Mouse (Mus musculus) lung, adult 2 months (tissue): Measurements from ENCODE around the gene Zfp428. TPM values are rescaled to one million over a fixed set of nuclear protein-coding genes. Genes with fewer than 3 reads are reported as not detected.
A peak's percentile ranks its signal among the peaks of the same experiment; 100 is the strongest.
"Not testable (repeated sequence)": the region's sequence is repeated elsewhere in the genome, so short reads cannot be mapped to it uniquely, and the experiment has no call there.

ENCODE experiments used
- DNase-seq: peaks from one replicate; pipeline ENCODE4 v3.0.0; 2022
- H3K4me1 ChIP-seq: fragments of 200-500 bp; 2 replicates; pipeline ENCODE4 v1.6.1; 2011; ENCODE audit warnings: low read length; ENCODE audit not compliant: control insufficient read depth, insufficient read depth
- H3K4me3 ChIP-seq: fragments of 200-500 bp; replicated peaks from 2 replicates; pipeline ENCODE3; 2011; ENCODE audit warnings: low read depth, mild to moderate bottlenecking, control low read depth, low read length; ENCODE audit errors: extremely low read depth
- CTCF ChIP-seq: fragments of 200-500 bp; IDR thresholded peaks from 2 replicates; pipeline ENCODE4 v1.5.1; 2011; ENCODE audit warnings: mild to moderate bottlenecking, low read length, control low read depth; ENCODE audit not compliant: insufficient read depth
- POLR2A ChIP-seq: fragments of 200-500 bp; IDR thresholded peaks from 2 replicates; pipeline ENCODE4 v1.6.1; 2011; ENCODE audit warnings: low read depth, mild to moderate bottlenecking, control low read depth, low read length, borderline replicate concordance; ENCODE audit errors: extremely low read depth
- WGBS: fragments of 180-500 bp; shearing (Covaris S2); methylation state at CpG from one replicate; pipeline ENCODE4 v1.1.7; 2018; 5-methylcytosine and 5-hydroxymethylcytosine counted together
- polyA plus RNA-seq: library from polyadenylated mRNA; depleted of rRNA; stranded (reverse); fragments of >200 nt; gene quantifications from 2 replicates; pipeline ENCODE4 v1.2.3, GENCODE M21; 2012

Gene Zfp428
- polyA plus RNA-seq, 1 experiment = 7.1 TPM

- peak; percentile 37 for TF ChIP-seq CTCF
- no peak for TF ChIP-seq POLR2A
- peak; percentile 19 for DNase-seq
- no peaks in the 10 kb centered on the region for H3K4me1 ChIP-seq
- 33% methylated on average over 7 of the region's 7 CpGs for WGBS
- no peak overlapping the region for H3K4me3 ChIP-seq
Measured at GRCm38 (mm10) chr7:24500929-24501328, 5.9 kb upstream of the Zfp428 start.

- DNase-seq = peak; percentile 16
- 45% methylated on average over 21 of the region's 21 CpGs for WGBS
- Histone ChIP-seq H3K4me3 (no peak overlapping the region), H3K4me1 (peaks cover 1% of the 10 kb centered on the region)
- TF ChIP-seq POLR2A (no peak), CTCF (peak; percentile 30; the same call in 1 of the 2 replicates)
Measured at GRCm38 (mm10) chr7:24501492-24501891, 5.3 kb upstream of the Zfp428 start.

GRCm38 (mm10) chr7:24504004-24504403, 2.8 kb upstream of the Zfp428 start:
- no peak overlapping the region for H3K4me3 ChIP-seq
- TF ChIP-seq CTCF = no peak
- no peak for TF ChIP-seq POLR2A
- DNase-seq = no peak
- H3K4me1 ChIP-seq = peaks cover 5% of the 10 kb centered on the region
- WGBS = 13% methylated on average over 10 of the region's 10 CpGs

GRCm38 (mm10) chr7:24504868-24505267, 1.9 kb upstream of the Zfp428 start:
- Histone ChIP-seq H3K4me1 (peaks cover 5% of the 10 kb centered on the region), H3K4me3 (no peak overlapping the region)
- DNase-seq = no peak
- TF ChIP-seq CTCF = no peak
- TF ChIP-seq POLR2A = no peak
- 40% methylated on average over 4 of the region's 4 CpGs for WGBS

- TF ChIP-seq POLR2A (no peak), CTCF (no peak)
- peaks cover 5% of the 10 kb centered on the region for H3K4me1 ChIP-seq
- no peak for DNase-seq
- no peak overlapping the region for H3K4me3 ChIP-seq
- WGBS = 58% methylated on average over 15 of the region's 15 CpGs
Measured at GRCm38 (mm10) chr7:24505447-24506064, 1.2 kb upstream of the Zfp428 start.

- WGBS = 26% methylated on average over 3 of the region's 3 CpGs
- no peak overlapping the region for H3K4me3 ChIP-seq
- TF ChIP-seq POLR2A (no peak), CTCF (no peak)
- peaks cover 5% of the 10 kb centered on the region for H3K4me1 ChIP-seq
- no peak for DNase-seq
Measured at GRCm38 (mm10) chr7:24506065-24506459, 744 bp upstream of the Zfp428 start.

GRCm38 (mm10) chr7:24506476-24506837, 349 bp upstream of the Zfp428 start:
- H3K4me3 ChIP-seq = peak overlapping the region; percentile 85
- 3% methylated on average over 12 of the region's 12 CpGs for WGBS
- peaks cover 5% of the 10 kb centered on the region for H3K4me1 ChIP-seq
- TF ChIP-seq CTCF = no peak
- TF ChIP-seq POLR2A = no peak
- DNase-seq = peak; percentile 37

- no peak for TF ChIP-seq POLR2A
- TF ChIP-seq CTCF = no peak
- no peak for DNase-seq
- Histone ChIP-seq H3K4me1 (peaks cover 5% of the 10 kb centered on the region), H3K4me3 (peak overlapping the region; percentile 85)
- 1% methylated on average over 20 of the region's 20 CpGs for WGBS
Measured at GRCm38 (mm10) chr7:24507726-24508114, 914 bp downstream of the Zfp428 start.

- no peak for TF ChIP-seq CTCF
- no peak for DNase-seq
- H3K4me1 ChIP-seq = 0 out of 2 replicates have a peak, but pooled peaks cover 2% of the 10 kb centered on the region
- no peak within 1 kb of the TSS for H3K4me3 ChIP-seq
- 92% methylated on average over 7 of the region's 7 CpGs for WGBS
Measured at GRCm38 (mm10) chr7:24512355-24512754, 5.5 kb downstream of the Zfp428 start, which contains the start of gene AC161166.1. AC161166.1 (minus strand) TSS chr7:24512455.

- H3K4me1 ChIP-seq, DNase-seq, H3K4me3 ChIP-seq: not testable (repeated sequence)
- WGBS = 78% methylated on average over 8 of the region's 8 CpGs
Measured at GRCm38 (mm10) chr7:24516319-24516718, 9.5 kb downstream of the Zfp428 start.
